Mouse (Mus musculus) liver, postnatal 0 days (tissue): ENCODE results near the gene Gm20661. TPM values are rescaled to one million over a fixed set of nuclear protein-coding genes. Genes with fewer than 3 reads are reported as not detected.

Source experiments
- ATAC-seq: fragments of 200-750 bp; cut with Nextera tagmentation; 2 replicates; pipeline ENCODE4 v1.8.0; 2017; ENCODE audit warnings: mild to moderate bottlenecking, moderate library complexity
- DNase-seq: peaks from one replicate; pipeline ENCODE4 v3.0.0-alpha.2; 2016
- H3K27ac ChIP-seq: fragments of 300-500 bp; sonication (generic); 2 replicates; pipeline ENCODE4 v1.5.1; 2014; ENCODE audit warnings: antibody characterized with exemption, moderate library complexity, mild to moderate bottlenecking, low read depth
- H3K27me3 ChIP-seq: fragments of 300-500 bp; sonication (generic); 2 replicates; pipeline ENCODE4 v1.6.1; 2014; ENCODE audit warnings: low read length, control low read depth, mixed read lengths; ENCODE audit not compliant: insufficient read depth
- H3K36me3 ChIP-seq: fragments of 300-500 bp; sonication (generic); replicated peaks from 2 replicates; pipeline ENCODE4 v1.6.1; 2014; ENCODE audit warnings: mild to moderate bottlenecking, control low read depth, low read length, moderate library complexity, mixed read lengths; ENCODE audit not compliant: insufficient read depth
- H3K4me1 ChIP-seq: fragments of 300-500 bp; sonication (generic); 2 replicates; pipeline ENCODE4 v1.6.1; 2014; ENCODE audit warnings: antibody characterized with exemption, mild to moderate bottlenecking, control low read depth; ENCODE audit not compliant: insufficient read depth
- H3K4me2 ChIP-seq: fragments of 300-500 bp; sonication (generic); 2 replicates; pipeline ENCODE4 v1.6.1; 2014; ENCODE audit warnings: low read depth, mild to moderate bottlenecking, low read length, moderate library complexity, mixed read lengths
- H3K4me3 ChIP-seq: fragments of 300-500 bp; sonication (generic); 2 replicates; pipeline ENCODE4 v1.5.1; 2014; ENCODE audit warnings: low read depth, low read length
- H3K9ac ChIP-seq: fragments of 300-500 bp; sonication (generic); replicated peaks from 2 replicates; pipeline ENCODE4 v1.6.1; 2014; ENCODE audit warnings: mild to moderate bottlenecking, moderate library complexity
- H3K9me3 ChIP-seq: fragments of 300-500 bp; sonication (generic); 2 replicates; pipeline ENCODE4 v1.6.1; 2016; ENCODE audit warnings: mild to moderate bottlenecking, control low read depth, low read length, mixed read lengths
- CTCF ChIP-seq: sonication (generic); IDR thresholded peaks from 2 replicates; pipeline ENCODE4 v1.5.1; 2016; ENCODE audit warnings: antibody characterized with exemption, low read depth
- EP300 ChIP-seq: IDR thresholded peaks from 2 replicates; pipeline ENCODE4 v1.6.1; 2016; ENCODE audit warnings: antibody characterized with exemption, low read depth, mild to moderate bottlenecking
- WGBS: fragments of 180-500 bp; shearing (Covaris S2); extraction: QIAGEN DNeasy Blood & Tissue Kit; methylation state at CpG from one replicate; pipeline ENCODE4 v1.1.7; 2014; ENCODE audit not compliant: insufficient replicate concordance; 5-methylcytosine and 5-hydroxymethylcytosine counted together
- polyA plus RNA-seq: library from polyadenylated mRNA; unstranded; fragments of >200 nt; fragmentation: Nextera tagmentation; extraction: Ambion mirVana; gene quantifications from 2 replicates; pipeline ENCODE4 v1.2.1, GENCODE M21; 2015

Gm20661 gene
- polyA plus RNA-seq, 1 experiment from 2014 or later = 0.31 TPM

DNA sequence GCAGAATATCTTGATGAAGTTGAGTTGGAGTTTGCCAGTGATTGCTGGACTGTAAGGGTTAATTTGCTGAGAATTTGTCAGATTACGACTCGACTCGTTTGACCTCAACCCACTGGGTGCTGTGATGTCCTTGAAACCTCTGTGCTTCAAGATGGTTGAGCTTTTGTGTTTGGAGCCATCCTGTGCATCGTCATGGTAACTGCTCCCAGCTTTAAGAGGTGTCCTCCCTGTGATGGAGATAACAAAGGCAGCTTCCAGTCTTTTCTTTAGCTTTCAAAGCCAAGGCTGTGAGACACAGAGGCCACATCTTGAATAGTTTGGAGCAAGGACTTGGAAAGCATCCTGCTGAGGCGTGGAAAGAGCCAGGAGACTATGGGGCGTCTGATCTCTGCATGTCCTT is 25.7 kb upstream of the Gm20661 start:
- 66% methylated on average over 6 of the region's 6 CpGs for WGBS
- no peaks in the 10 kb centered on the region for H3K9me3 ChIP-seq
- ATAC-seq (no peak), DNase-seq (no peak)
- H3K4me1 ChIP-seq = no peaks in the 10 kb centered on the region
- peaks cover 22% of the 10 kb centered on the region; the same call in 1 of the 2 replicates for H3K36me3 ChIP-seq
- H3K9ac ChIP-seq = no peak overlapping the region
- H3K4me3 ChIP-seq = no peak overlapping the region
- H3K27me3 ChIP-seq = no peaks in the 10 kb centered on the region
- no peak overlapping the region for H3K27ac ChIP-seq
- no peak overlapping the region for H3K4me2 ChIP-seq
- no peak for TF ChIP-seq EP300
- no peak for TF ChIP-seq CTCF

GRCm38 (mm10) chr9:107959896-107960295 is 23.0 kb upstream of the Gm20661 start:
- TF ChIP-seq CTCF (no peak), EP300 (no peak)
- ATAC-seq = no peak
- H3K27me3 ChIP-seq = no peaks in the 10 kb centered on the region
- no peak overlapping the region for H3K4me2 ChIP-seq
- 72% methylated on average over 6 of the region's 6 CpGs for WGBS
- no peak overlapping the region for H3K27ac ChIP-seq
- DNase-seq = no peak
- no peaks in the 10 kb centered on the region for H3K9me3 ChIP-seq
- no peak overlapping the region for H3K4me3 ChIP-seq
- H3K36me3 ChIP-seq = peaks cover 30% of the 10 kb centered on the region
- H3K4me1 ChIP-seq = no peaks in the 10 kb centered on the region
- H3K9ac ChIP-seq = no peak overlapping the region

DNA sequence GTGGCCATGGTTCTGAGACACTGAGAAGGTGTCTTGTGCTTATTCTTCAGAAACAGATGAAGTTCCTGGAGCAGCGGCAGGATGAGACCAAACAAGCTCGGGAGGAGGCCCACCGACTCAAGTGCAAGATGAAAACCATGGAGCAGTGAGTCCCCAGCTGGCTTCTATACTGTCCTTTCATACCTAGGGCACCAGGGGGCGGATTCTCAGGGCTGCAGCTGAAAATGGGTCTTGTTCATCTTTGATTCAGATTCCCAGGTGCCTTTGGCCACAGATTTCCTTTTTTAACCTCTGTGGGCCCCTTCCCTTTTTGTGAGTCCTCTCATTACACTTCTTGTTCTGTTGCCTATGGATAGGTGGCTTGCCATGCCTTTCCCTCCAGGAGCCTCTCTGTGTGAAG is 21.9 kb upstream of the Gm20661 start:
- Histone ChIP-seq H3K27ac (no peak overlapping the region), H3K4me2 (no peak overlapping the region), H3K9me3 (no peaks in the 10 kb centered on the region), H3K4me3 (no peak overlapping the region), H3K4me1 (no peaks in the 10 kb centered on the region), H3K36me3 (peaks cover 30% of the 10 kb centered on the region), H3K9ac (no peak overlapping the region), H3K27me3 (no peaks in the 10 kb centered on the region)
- DNase-seq = no peak
- no peak for TF ChIP-seq EP300
- peak; percentile 54 for TF ChIP-seq CTCF
- 69% methylated on average over 4 of the region's 4 CpGs for WGBS
- ATAC-seq = no peak

GRCm38 (mm10) chr9:107961351-107961762 is 21.5 kb upstream of the Gm20661 start:
- Histone ChIP-seq H3K36me3 (peaks cover 26% of the 10 kb centered on the region), H3K27me3 (no peaks in the 10 kb centered on the region), H3K4me3 (no peak overlapping the region), H3K9ac (no peak overlapping the region), H3K27ac (no peak overlapping the region), H3K4me1 (no peaks in the 10 kb centered on the region), H3K9me3 (no peaks in the 10 kb centered on the region), H3K4me2 (no peak overlapping the region)
- DNase-seq (no peak), ATAC-seq (no peak)
- 90% methylated on average over 10 of the region's 10 CpGs for WGBS
- TF ChIP-seq EP300 (no peak), CTCF (no peak)

DNA sequence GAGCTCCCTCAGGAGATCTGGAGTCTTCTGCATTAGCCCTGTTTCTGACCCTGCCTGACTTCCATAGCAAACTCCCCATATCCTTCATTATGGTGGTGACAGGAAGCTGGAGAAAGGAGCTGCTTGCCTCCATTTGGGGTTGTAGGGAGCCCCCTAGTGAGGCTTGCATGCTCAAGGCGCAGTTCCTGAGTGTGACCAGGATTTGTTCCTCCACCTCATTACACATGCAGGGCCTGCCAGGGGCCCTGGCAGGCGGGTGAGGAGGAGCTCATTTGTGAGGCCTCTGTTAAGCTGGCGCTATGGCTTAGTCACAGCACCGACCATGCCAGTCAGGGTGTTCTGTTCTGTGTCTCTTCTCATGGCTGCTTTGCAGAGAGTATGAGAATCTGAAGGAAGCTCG is 21.0 kb upstream of the Gm20661 start:
- no peak for ATAC-seq
- Histone ChIP-seq H3K27me3 (no peaks in the 10 kb centered on the region), H3K4me3 (no peak overlapping the region), H3K4me1 (no peaks in the 10 kb centered on the region), H3K9ac (no peak overlapping the region), H3K4me2 (no peak overlapping the region), H3K36me3 (peaks cover 26% of the 10 kb centered on the region), H3K9me3 (no peaks in the 10 kb centered on the region), H3K27ac (no peak overlapping the region)
- TF ChIP-seq CTCF (peak; percentile 50), EP300 (no peak)
- 49% methylated on average over 5 of the region's 5 CpGs for WGBS
- no peak for DNase-seq

- Histone ChIP-seq H3K27me3 (no peaks in the 10 kb centered on the region), H3K4me2 (no peak overlapping the region), H3K36me3 (peaks cover 26% of the 10 kb centered on the region), H3K9ac (no peak overlapping the region), H3K9me3 (no peaks in the 10 kb centered on the region), H3K4me1 (peaks cover 4% of the 10 kb centered on the region; the same call in 1 of the 2 replicates), H3K27ac (no peak overlapping the region), H3K4me3 (no peak overlapping the region)
- no peak for TF ChIP-seq CTCF
- TF ChIP-seq EP300 = no peak
- DNase-seq (no peak), ATAC-seq (no peak)
- WGBS = 94% methylated on average over 9 of the region's 9 CpGs
Measured at GRCm38 (mm10) chr9:107962916-107963315, 19.9 kb upstream of the Gm20661 start.

DNA sequence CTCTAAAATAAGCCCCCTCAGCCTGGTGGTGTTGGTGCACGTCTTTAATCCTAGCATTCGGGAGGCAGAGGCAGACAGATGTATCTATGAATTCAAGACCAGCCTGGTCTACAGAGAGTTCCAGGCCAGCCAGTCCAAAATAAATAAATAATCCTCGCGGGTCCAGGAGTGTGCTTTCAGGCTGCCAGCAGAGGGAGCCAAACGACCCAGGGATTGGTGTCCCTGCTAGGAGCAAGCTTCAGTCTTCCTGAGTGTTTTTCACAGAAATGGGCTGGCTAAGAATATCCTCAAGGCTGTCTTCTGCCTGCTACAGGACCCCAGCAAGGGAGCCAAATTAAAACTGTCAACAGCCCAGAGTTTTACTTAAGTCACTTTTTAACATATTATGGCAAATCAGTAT is 19.2 kb upstream of the Gm20661 start:
- ATAC-seq (peak; percentile 80), DNase-seq (peak; percentile 93)
- H3K9ac ChIP-seq = no peak overlapping the region

More for the DNA sequence above, 19.2 kb upstream of the Gm20661 start:
- H3K4me1 ChIP-seq = peaks cover 4% of the 10 kb centered on the region; the same call in 1 of the 2 replicates
- H3K4me2 ChIP-seq = no peak overlapping the region
- no peaks in the 10 kb centered on the region for H3K27me3 ChIP-seq
- peaks cover 25% of the 10 kb centered on the region for H3K36me3 ChIP-seq
- WGBS = 16% methylated on average over 5 of the region's 5 CpGs
- H3K4me3 ChIP-seq = no peak overlapping the region
- TF ChIP-seq CTCF (peak; percentile 98), EP300 (peak; percentile 23; the same call in 1 of the 2 replicates)
- no peaks in the 10 kb centered on the region for H3K9me3 ChIP-seq
- no peak overlapping the region for H3K27ac ChIP-seq
